Mouse (Mus musculus): ENCODE results near the gene Prr5.

DNA sequence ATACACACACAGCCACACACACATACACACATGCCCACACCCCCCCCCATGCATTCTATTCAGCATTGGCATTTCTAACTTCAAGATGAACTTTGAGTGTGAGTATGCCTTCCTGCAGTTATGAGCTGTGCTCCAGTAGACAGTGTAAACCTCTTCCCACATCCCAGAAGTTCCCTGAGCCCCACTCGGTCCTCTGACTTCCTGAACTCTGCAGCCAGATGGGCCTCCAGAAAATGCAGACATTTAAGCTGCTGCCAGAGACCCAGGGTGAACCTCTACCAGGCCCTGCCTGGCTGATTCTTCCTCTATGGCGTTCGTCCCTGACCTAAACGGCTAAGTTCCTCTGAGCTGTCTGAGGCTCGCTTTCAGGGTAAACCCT, 30.4 kb upstream of the Prr5 start:
- TF ChIP-seq EP300 (optimal IDR thresholded peaks at IDR 0.05) (no peak), CTCF (IDR thresholded peaks at IDR 0.05; ENCODE audit: low read depth) (no peak)
